9 mouse cellular contexts compared by ENCODE assay signal in genomic region chr17:56078361-56078760, GRCm38 (mm10). TPM values are rescaled to one million over a fixed set of nuclear protein-coding genes. Genes with fewer than 3 reads are reported as not detected.
DNase-seq lines count a peak whose midpoint lies in the region; ATAC-seq and TF ChIP-seq lines count a peak whose summit lies in the region.
"Not testable (repeated sequence)": the region's sequence is repeated elsewhere in the genome, so short reads cannot be mapped to it uniquely, and the experiment has no call there.
"Had no signal": no experiment of that assay in that cellular context is flagged by ENCODE, and none has a peak within 500 bp of the region (broad histone marks: within the 10 kb centered on the region; RNA-seq: fewer than 3 reads in every experiment).

No protein-coding gene starts in this region.

- DNase-seq in ES-E14 (ENCODE audit: low read depth, low spot score); gastrocnemius, adult 2 months; hindbrain, embryonic 14.5 days (ENCODE audit: low spot score); kidney, postnatal 0 days (ENCODE audit: low spot score); liver, embryonic 13.5 days; midbrain, embryonic 14.5 days: not testable (repeated sequence)
- peak; percentile 33 to 37 for DNase-seq in cerebellum, postnatal 14 days

- H3K27me3 ChIP-seq in hindbrain, embryonic 14.5 days (ENCODE audit: control insufficient read depth, insufficient read depth, low read length); kidney, postnatal 0 days (ENCODE audit: insufficient read depth, low read length); liver, embryonic 13.5 days; midbrain, embryonic 14.5 days (ENCODE audit: control insufficient read depth, insufficient read depth, low read length); stomach, embryonic 15.5 days (replicated peaks): not testable (repeated sequence)

- TF ChIP-seq CTCF in gastrocnemius, adult 2 months (IDR thresholded peaks at IDR 0.05); kidney, postnatal 0 days (IDR thresholded peaks at IDR 0.05; ENCODE audit: low read depth): not testable (repeated sequence)

- not testable (repeated sequence) for H3K9me3 ChIP-seq in ES-E14 (ENCODE audit: control insufficient read depth, insufficient read depth, low read depth, low read length); hindbrain, embryonic 14.5 days (ENCODE audit: control insufficient read depth, low read length); kidney, postnatal 0 days (replicated peaks; ENCODE audit: low read length); liver, embryonic 13.5 days (replicated peaks); midbrain, embryonic 14.5 days (ENCODE audit: control insufficient read depth, low read length); stomach, embryonic 15.5 days

- in situ Hi-C loops in ES-E14 (cut with MboI; ENCODE audit: low sequenced_read_pairs in 2 of 2, unreplicated experiment in 2 of 2): not testable (repeated sequence)

- 65% methylated on average over 9 of the region's 9 CpGs for WGBS in hindbrain, embryonic 14.5 days
- 63% methylated on average over 9 of the region's 9 CpGs for WGBS in kidney, postnatal 0 days
- WGBS in liver, embryonic 13.5 days (ENCODE audit: insufficient replicate concordance): 58% methylated on average over 9 of the region's 9 CpGs
- 65% methylated on average over 9 of the region's 9 CpGs for WGBS in midbrain, embryonic 14.5 days
- WGBS in stomach, embryonic 15.5 days: 63% methylated on average over 9 of the region's 9 CpGs

- intact Hi-C loops in gastrocnemius, adult 2 months (cut with DNase I): loop anchor here (5.0 kb wide), 1 partner anchor 41 kb away; the partner anchor contains the start of gene Sh3gl1

- not testable (repeated sequence) for H3K36me3 ChIP-seq in ES-E14 (ENCODE audit: control insufficient read depth, insufficient read depth, low read length, poor library complexity, severe bottlenecking); kidney, postnatal 0 days (ENCODE audit: insufficient read depth, low read length); stomach, embryonic 15.5 days
- peaks cover 16% of the 10 kb centered on the region for H3K36me3 ChIP-seq in hindbrain, embryonic 14.5 days (replicated peaks; ENCODE audit: control insufficient read depth, insufficient read depth)
- H3K36me3 ChIP-seq in liver, embryonic 13.5 days: peaks cover 16% of the 10 kb centered on the region
- H3K36me3 ChIP-seq in midbrain, embryonic 14.5 days (ENCODE audit: control insufficient read depth, insufficient read depth, low read length): peaks cover 15% of the 10 kb centered on the region

- H3K4me2 ChIP-seq in hindbrain, embryonic 14.5 days (replicated peaks): peak overlapping the region; percentile 93
- peak overlapping the region; percentile 36 for H3K4me2 ChIP-seq in kidney, postnatal 0 days (ENCODE audit: low read length)
- H3K4me2 ChIP-seq in liver, embryonic 13.5 days: peak overlapping the region; percentile 71
- H3K4me2 ChIP-seq in midbrain, embryonic 14.5 days (ENCODE audit: low read length): peak overlapping the region; percentile 39
- H3K4me2 ChIP-seq in stomach, embryonic 15.5 days: peak overlapping the region; percentile 45

- not testable (repeated sequence) for ATAC-seq in hindbrain, embryonic 14.5 days (ENCODE audit: low FRiP score); kidney, postnatal 0 days (replicated peaks; ENCODE audit: low FRiP score, low read depth); liver, embryonic 13.5 days (ENCODE audit: low read depth); midbrain, embryonic 14.5 days (ENCODE audit: low FRiP score, low TSS enrichment); stomach, embryonic 15.5 days (ENCODE audit: insufficient read depth, low FRiP score, low read depth)

- H3K4me1 ChIP-seq in ES-E14 (ENCODE audit: control insufficient read depth in 2 of 2, insufficient read depth in 2 of 2, low read length in 2 of 2, poor library complexity in 1 of 2): peaks cover 0 to 11% of the 10 kb centered on the region in 2 experiments; a peak in 2 of 4 replicates
- peaks cover 31% of the 10 kb centered on the region for H3K4me1 ChIP-seq in hindbrain, embryonic 14.5 days (replicated peaks; ENCODE audit: control insufficient read depth, insufficient read depth, low read length)
- peaks cover 17% of the 10 kb centered on the region for H3K4me1 ChIP-seq in kidney, postnatal 0 days (replicated peaks; ENCODE audit: insufficient read depth, low read length)
- H3K4me1 ChIP-seq in liver, embryonic 13.5 days (replicated peaks): peaks cover 60% of the 10 kb centered on the region
- H3K4me1 ChIP-seq in midbrain, embryonic 14.5 days (ENCODE audit: control insufficient read depth, insufficient read depth, low read length): peaks cover 33% of the 10 kb centered on the region
- H3K4me1 ChIP-seq in stomach, embryonic 15.5 days: peaks cover 35% of the 10 kb centered on the region

- H3K27ac ChIP-seq in ES-E14 (ENCODE audit: insufficient read depth, low read depth, low read length, poor library complexity, severe bottlenecking): 0 out of 2 replicates have a peak overlapping the region, but pooled peaks have one; percentile 15
- peak overlapping the region; percentile 94 for H3K27ac ChIP-seq in gastrocnemius, adult 2 months
- not testable (repeated sequence) for H3K27ac ChIP-seq in hindbrain, embryonic 14.5 days; kidney, postnatal 0 days; midbrain, embryonic 14.5 days (replicated peaks; ENCODE audit: low read depth, low read length)
- H3K27ac ChIP-seq in liver, embryonic 13.5 days: peak overlapping the region; percentile 82
- H3K27ac ChIP-seq in stomach, embryonic 15.5 days: peak overlapping the region; percentile 61; the same call in 1 of the 2 replicates

- H3K9ac ChIP-seq in ES-E14 (ENCODE audit: insufficient read depth, low read depth, low read length, poor library complexity, severe bottlenecking): peak overlapping the region; percentile 40; the same call in 1 of the 2 replicates
- not testable (repeated sequence) for H3K9ac ChIP-seq in hindbrain, embryonic 14.5 days; kidney, postnatal 0 days (ENCODE audit: low read depth, low read length); midbrain, embryonic 14.5 days (replicated peaks; ENCODE audit: low read length); stomach, embryonic 15.5 days
- H3K9ac ChIP-seq in liver, embryonic 13.5 days: peak overlapping the region; percentile 63

- peak overlapping the region in 1 of 2 experiments; percentile 57; a peak in 2 of 4 replicates for H3K4me3 ChIP-seq in ES-E14 (ENCODE audit: insufficient read depth in 1 of 2, low read depth in 1 of 2, low read length in 2 of 2, poor library complexity in 1 of 2, severe bottlenecking in 1 of 2)
- H3K4me3 ChIP-seq in gastrocnemius, adult 2 months: peak overlapping the region; percentile 70
- peak overlapping the region; percentile 95 for H3K4me3 ChIP-seq in hindbrain, embryonic 14.5 days (replicated peaks; ENCODE audit: low read length)
- H3K4me3 ChIP-seq in kidney, postnatal 0 days (replicated peaks; ENCODE audit: low read depth, low read length): peak overlapping the region; percentile 16; the same call in 1 of the 2 replicates
- peak overlapping the region; percentile 86 for H3K4me3 ChIP-seq in liver, embryonic 13.5 days (replicated peaks)
- H3K4me3 ChIP-seq in midbrain, embryonic 14.5 days (replicated peaks; ENCODE audit: low read depth, low read length): peak overlapping the region; percentile 88; the same call in 1 of the 2 replicates
- peak overlapping the region; percentile 84 for H3K4me3 ChIP-seq in stomach, embryonic 15.5 days (replicated peaks)

RNA-seq across cellular contexts. Expression of gene Hdgfl2, which starts 1.1 kb away (rescaled TPM):
- total RNA-seq in ES-E14 (2012; rRNA removed): 165 and 204 TPM in 2 replicates
- 10 to 100 TPM; 23.8 to 26.3 TPM for total RNA-seq in gastrocnemius, adult 2 months (2021)
- polyA plus RNA-seq in hindbrain, embryonic 14.5 days (2014; fragmentation: Nextera tagmentation; extraction: Ambion mirVana): 95.0 and 98.1 TPM in 2 replicates
- 77.5 and 85.0 TPM in 2 replicates for polyA plus RNA-seq in kidney, postnatal 0 days (2015; fragmentation: Nextera tagmentation; extraction: Ambion mirVana)
- 59.0 and 64.9 TPM in 2 replicates for polyA plus RNA-seq in liver, embryonic 13.5 days (2015; fragmentation: Nextera tagmentation; extraction: Ambion mirVana)
- 106 and 113 TPM in 2 replicates for polyA plus RNA-seq in midbrain, embryonic 14.5 days (2014; fragmentation: Nextera tagmentation; extraction: Ambion mirVana)
- 99.9 and 103 TPM in 2 replicates for polyA plus RNA-seq in stomach, embryonic 15.5 days (2015; fragmentation: Nextera tagmentation; extraction: Ambion mirVana)

RNA-seq across cellular contexts. Expression of gene Ubxn6, which starts 3.5 kb away (rescaled TPM):
- total RNA-seq in ES-E14 (2012; rRNA removed): 34.8 and 38.8 TPM in 2 replicates
- total RNA-seq in gastrocnemius, adult 2 months (2021): 10 to 100 TPM; 55.6 to 64.3 TPM
- 72.0 and 75.6 TPM in 2 replicates for polyA plus RNA-seq in hindbrain, embryonic 14.5 days (2014; fragmentation: Nextera tagmentation; extraction: Ambion mirVana)
- polyA plus RNA-seq in kidney, postnatal 0 days (2015; fragmentation: Nextera tagmentation; extraction: Ambion mirVana): 54.4 and 56.0 TPM in 2 replicates
- 14.2 and 15.6 TPM in 2 replicates for polyA plus RNA-seq in liver, embryonic 13.5 days (2015; fragmentation: Nextera tagmentation; extraction: Ambion mirVana)
- polyA plus RNA-seq in midbrain, embryonic 14.5 days (2014; fragmentation: Nextera tagmentation; extraction: Ambion mirVana): 74.9 and 79.5 TPM in 2 replicates
- 32.8 and 36.0 TPM in 2 replicates for polyA plus RNA-seq in stomach, embryonic 15.5 days (2015; fragmentation: Nextera tagmentation; extraction: Ambion mirVana)

RNA-seq across cellular contexts. Expression of gene Plin4, which starts 31.2 kb away (rescaled TPM):
- 0.31 and 0.69 TPM in 2 replicates for total RNA-seq in ES-E14 (2012; rRNA removed)
- total RNA-seq in gastrocnemius, adult 2 months (2021): 100 to 1,000 TPM; 255 to 281 TPM
- polyA plus RNA-seq in hindbrain, embryonic 14.5 days (2014; fragmentation: Nextera tagmentation; extraction: Ambion mirVana): 0.12 and 0.20 TPM in 2 replicates
- 0.08 and 0.09 TPM in 2 replicates for polyA plus RNA-seq in kidney, postnatal 0 days (2015; fragmentation: Nextera tagmentation; extraction: Ambion mirVana)
- polyA plus RNA-seq in liver, embryonic 13.5 days (2015; fragmentation: Nextera tagmentation; extraction: Ambion mirVana): not detected in 2 replicates
- polyA plus RNA-seq in midbrain, embryonic 14.5 days (2014; fragmentation: Nextera tagmentation; extraction: Ambion mirVana): 0.13 TPM in 2 replicates
- polyA plus RNA-seq in stomach, embryonic 15.5 days (2015; fragmentation: Nextera tagmentation; extraction: Ambion mirVana): 0.36 TPM in 2 replicates
- total RNA-seq: granulocyte monocyte progenitor cell, adult 5-6 weeks had no signal

RNA-seq across cellular contexts. Expression of gene Chaf1a, which starts 38.1 kb away (rescaled TPM):
- 48.3 and 57.9 TPM in 2 replicates for total RNA-seq in ES-E14 (2012; rRNA removed)
- total RNA-seq in gastrocnemius, adult 2 months (2021): under 1 TPM; 0.46 to 0.59 TPM
- polyA plus RNA-seq in hindbrain, embryonic 14.5 days (2014; fragmentation: Nextera tagmentation; extraction: Ambion mirVana): 3.1 and 3.6 TPM in 2 replicates
- polyA plus RNA-seq in kidney, postnatal 0 days (2015; fragmentation: Nextera tagmentation; extraction: Ambion mirVana): 11.1 and 11.2 TPM in 2 replicates
- polyA plus RNA-seq in liver, embryonic 13.5 days (2015; fragmentation: Nextera tagmentation; extraction: Ambion mirVana): 19.8 and 27.1 TPM in 2 replicates
- 3.3 and 4.8 TPM in 2 replicates for polyA plus RNA-seq in midbrain, embryonic 14.5 days (2014; fragmentation: Nextera tagmentation; extraction: Ambion mirVana)
- polyA plus RNA-seq in stomach, embryonic 15.5 days (2015; fragmentation: Nextera tagmentation; extraction: Ambion mirVana): 21.7 and 22.4 TPM in 2 replicates

RNA-seq across cellular contexts. Expression of gene Plin5, which starts 39.0 kb away (rescaled TPM):
- total RNA-seq in ES-E14 (2012; rRNA removed): 1.4 and 2.1 TPM in 2 replicates
- total RNA-seq in gastrocnemius, adult 2 months (2021): 10 to 100 TPM; 22.9 to 55.7 TPM
- polyA plus RNA-seq in hindbrain, embryonic 14.5 days (2014; fragmentation: Nextera tagmentation; extraction: Ambion mirVana): 1.9 and 2.1 TPM in 2 replicates
- polyA plus RNA-seq in kidney, postnatal 0 days (2015; fragmentation: Nextera tagmentation; extraction: Ambion mirVana): 1.2 and 1.3 TPM in 2 replicates
- 0.23 and 0.32 TPM in 2 replicates for polyA plus RNA-seq in liver, embryonic 13.5 days (2015; fragmentation: Nextera tagmentation; extraction: Ambion mirVana)
- polyA plus RNA-seq in midbrain, embryonic 14.5 days (2014; fragmentation: Nextera tagmentation; extraction: Ambion mirVana): 0.55 and 1.0 TPM in 2 replicates
- 0.42 and 0.59 TPM in 2 replicates for polyA plus RNA-seq in stomach, embryonic 15.5 days (2015; fragmentation: Nextera tagmentation; extraction: Ambion mirVana)
- total RNA-seq: granulocyte monocyte progenitor cell, adult 5-6 weeks had no signal

Comparison
In these comparisons a context has a peak if more than half of its experiments do, and no peak if none do; other contexts are left out.
1. H3K4me2 ChIP-seq: peak in every context shown above with its lines; median percentile 93 in hindbrain, embryonic 14.5 days; 71 in liver, embryonic 13.5 days; 45 in stomach, embryonic 15.5 days; 39 in midbrain, embryonic 14.5 days; 36 in kidney, postnatal 0 days.